Mouse (Mus musculus): ENCODE data around the gene Mpp4.

Mpp4 gene

GRCm38 (mm10) chr1:59168556-59168955, 5.4 kb upstream of the Mpp4 start:
- in situ Hi-C loops (cut with MboI; ENCODE audit: unreplicated experiment in 2 of 2): no loop called here

GRCm38 (mm10) chr1:59167654-59168425, 4.7 kb upstream of the Mpp4 start:
- in situ Hi-C loops (cut with MboI; ENCODE audit: unreplicated experiment in 2 of 2): no loop called here

DNA sequence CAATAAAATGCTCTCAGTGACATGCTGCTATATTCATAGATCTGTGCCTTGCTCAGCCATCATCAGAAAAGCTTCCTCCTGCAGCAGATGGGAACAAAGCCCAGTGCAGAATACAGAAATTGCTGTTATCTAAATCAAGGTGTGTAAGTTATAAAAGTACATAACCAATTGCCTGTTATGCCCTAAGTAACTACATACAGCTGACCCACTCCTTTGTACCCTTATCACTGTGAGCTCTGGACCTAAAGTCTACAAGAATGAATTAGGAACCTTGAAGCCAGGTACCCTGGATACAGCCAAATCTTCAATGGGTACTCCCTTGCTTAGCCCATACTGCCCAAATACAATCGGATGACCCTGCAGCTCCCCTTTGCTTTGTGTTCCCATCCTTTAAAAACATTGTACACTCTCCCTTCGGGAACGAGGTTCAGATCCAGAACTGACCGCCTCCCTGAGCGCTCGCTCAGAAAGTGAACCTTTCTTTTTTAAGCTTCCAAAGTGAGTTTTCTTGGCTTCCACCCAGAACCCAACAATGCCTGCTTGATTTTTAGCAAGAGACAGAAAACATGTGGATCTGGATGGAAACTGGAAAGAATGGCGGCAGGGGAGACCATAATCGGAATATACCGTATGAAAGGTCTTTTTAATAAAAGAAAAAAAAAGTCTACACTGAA, 3.2 kb upstream of the Mpp4 start:
- in situ Hi-C loops (cut with MboI; ENCODE audit: unreplicated experiment in 2 of 2): no loop called here

DNA sequence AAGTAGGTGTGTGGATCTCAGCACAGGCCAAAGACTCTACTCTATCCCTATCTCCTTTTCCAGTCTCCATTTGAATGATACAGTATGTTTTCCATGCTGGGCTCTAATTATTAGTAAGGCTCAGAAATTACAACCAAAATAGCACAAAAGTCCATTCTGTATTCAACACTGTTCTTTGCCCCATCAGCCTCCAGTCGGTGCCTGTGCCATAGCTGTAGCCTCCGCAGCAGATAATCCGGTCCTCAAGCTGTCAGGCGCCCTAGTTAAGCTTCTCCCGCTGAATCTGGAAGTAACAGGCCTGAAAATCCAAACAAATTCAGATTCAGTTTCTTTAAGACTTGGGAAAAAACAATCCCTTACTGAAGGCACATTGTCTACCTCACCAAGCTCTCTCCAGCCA, 729 bp upstream of the Mpp4 start:
- in situ Hi-C loops (cut with MboI; ENCODE audit: unreplicated experiment in 2 of 2): no loop called here

DNA sequence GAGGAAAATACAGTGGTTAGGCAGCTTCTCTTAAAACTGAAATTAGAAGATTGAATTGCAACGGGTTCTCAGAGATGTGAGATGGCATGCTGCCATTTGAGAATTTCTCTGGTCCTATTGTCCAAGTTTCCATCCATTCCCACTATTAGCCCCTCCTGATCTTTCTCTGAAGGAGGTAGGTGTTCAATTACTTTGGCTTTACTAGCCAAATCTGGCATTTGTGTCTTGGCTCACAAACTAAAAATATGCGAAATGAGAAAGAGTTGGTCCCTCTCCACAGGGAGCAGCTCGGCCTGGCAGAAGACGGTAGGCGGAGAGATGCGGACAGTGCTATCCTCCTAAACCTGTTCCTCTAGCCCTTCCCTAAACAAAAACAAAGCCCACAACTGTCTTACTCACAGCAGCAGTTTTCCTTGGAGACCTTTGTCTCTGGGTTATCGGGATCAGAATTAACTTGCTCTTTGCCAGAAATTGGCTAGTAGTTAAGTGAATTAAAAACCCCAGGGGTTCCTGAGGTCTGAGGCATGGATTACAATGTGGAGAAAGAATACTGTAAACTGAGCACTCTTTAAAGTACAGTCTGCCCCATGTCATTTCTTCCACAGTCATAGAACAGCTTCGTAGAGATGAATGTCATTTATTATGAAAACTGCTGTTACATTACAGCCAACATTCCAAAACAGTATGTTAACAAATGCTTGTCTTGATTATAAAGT, 722 bp downstream of the Mpp4 start:
- in situ Hi-C loops (cut with MboI; ENCODE audit: unreplicated experiment in 2 of 2): no loop called here

- in situ Hi-C loops (cut with MboI; ENCODE audit: unreplicated experiment in 2 of 2): no loop called here
Measured at GRCm38 (mm10) chr1:59161396-59161795, 1.8 kb downstream of the Mpp4 start.

GRCm38 (mm10) chr1:59160871-59161270, 2.3 kb downstream of the Mpp4 start:
- in situ Hi-C loops (cut with MboI; ENCODE audit: unreplicated experiment in 2 of 2): no loop called here

DNA sequence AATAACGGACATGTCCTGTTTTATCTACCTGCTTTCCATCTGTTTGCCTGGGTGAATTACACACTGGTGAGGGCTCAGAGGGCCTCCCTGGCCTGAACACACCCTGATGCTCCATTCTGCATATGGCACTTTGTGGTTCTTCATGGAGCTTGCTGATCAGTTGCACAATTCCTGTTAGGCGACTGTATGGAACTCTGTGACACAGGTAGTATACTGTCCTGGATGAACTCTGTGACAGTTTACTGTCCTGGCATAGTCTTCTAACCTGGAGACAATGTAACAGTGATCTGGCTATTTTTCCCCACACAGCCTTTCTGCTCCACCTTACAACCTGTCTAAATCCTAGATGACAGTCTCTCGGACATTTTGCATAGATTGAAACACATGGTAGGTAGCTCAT, 4.1 kb downstream of the Mpp4 start:
- in situ Hi-C loops (cut with MboI; ENCODE audit: unreplicated experiment in 2 of 2): no loop called here

- in situ Hi-C loops (cut with MboI; ENCODE audit: unreplicated experiment in 2 of 2): no loop called here
Measured at GRCm38 (mm10) chr1:59158498-59158897, 4.7 kb downstream of the Mpp4 start.

DNA sequence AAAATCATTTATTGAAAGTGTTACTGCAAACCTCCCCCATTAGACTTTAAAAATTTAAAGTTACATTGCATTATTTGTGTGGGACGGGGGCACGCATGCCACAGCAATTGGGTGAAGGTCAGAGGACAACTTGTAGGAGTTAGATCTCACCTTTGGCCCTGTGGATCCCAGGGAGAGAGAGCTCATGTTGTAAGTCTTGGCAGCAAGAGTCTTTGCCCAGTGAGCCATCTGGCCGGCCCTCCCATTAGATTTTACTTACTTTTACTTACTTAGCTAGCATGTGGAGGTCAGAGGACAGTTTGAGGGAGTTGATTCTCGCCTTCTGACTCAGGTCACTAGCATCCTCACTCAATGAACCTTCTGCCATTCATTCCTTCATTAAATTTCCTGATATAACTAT, 5.3 kb downstream of the Mpp4 start:
- in situ Hi-C loops (cut with MboI; ENCODE audit: unreplicated experiment in 2 of 2): no loop called here

GRCm38 (mm10) chr1:59152346-59152745, 10.8 kb downstream of the Mpp4 start:
- in situ Hi-C loops (cut with MboI; ENCODE audit: unreplicated experiment in 2 of 2): loop anchor here in 1 of 2 experiments (5.0 kb wide), 1 partner anchor 465 kb away; no protein-coding TSS in a partner anchor

GRCm38 (mm10) chr1:59150542-59150941, 12.6 kb downstream of the Mpp4 start:
- in situ Hi-C loops (cut with MboI; ENCODE audit: unreplicated experiment in 2 of 2): loop anchor here in 1 of 2 experiments (5.0 kb wide), 1 partner anchor 467 kb away; no protein-coding TSS in a partner anchor

DNA sequence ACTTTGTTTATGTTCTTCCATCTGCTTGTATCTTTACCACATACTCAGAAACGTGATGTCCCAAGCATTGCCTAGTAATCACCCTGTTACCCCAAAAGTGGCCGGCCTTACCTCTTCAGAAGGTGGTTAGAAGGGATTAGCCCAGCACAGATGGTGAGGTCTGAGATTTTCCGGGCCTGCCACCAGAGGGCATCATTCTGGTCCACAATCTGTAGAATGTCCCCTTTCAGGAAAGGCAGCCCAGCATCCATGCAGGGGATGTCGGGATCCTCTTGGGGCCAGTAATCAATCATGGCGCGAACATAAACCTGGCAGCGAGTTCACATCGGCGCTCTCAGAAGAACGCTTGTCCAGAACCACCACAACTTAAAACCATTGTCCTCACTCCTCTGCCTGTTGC, 18.6 kb downstream of the Mpp4 start:
- in situ Hi-C loops (cut with MboI; ENCODE audit: unreplicated experiment in 2 of 2): loop anchor here (5.0 to 10.0 kb wide), 5 partner anchors 90 to 382 kb away; partner anchors contain the start of gene Als2 (in 1 of the 2)

DNA sequence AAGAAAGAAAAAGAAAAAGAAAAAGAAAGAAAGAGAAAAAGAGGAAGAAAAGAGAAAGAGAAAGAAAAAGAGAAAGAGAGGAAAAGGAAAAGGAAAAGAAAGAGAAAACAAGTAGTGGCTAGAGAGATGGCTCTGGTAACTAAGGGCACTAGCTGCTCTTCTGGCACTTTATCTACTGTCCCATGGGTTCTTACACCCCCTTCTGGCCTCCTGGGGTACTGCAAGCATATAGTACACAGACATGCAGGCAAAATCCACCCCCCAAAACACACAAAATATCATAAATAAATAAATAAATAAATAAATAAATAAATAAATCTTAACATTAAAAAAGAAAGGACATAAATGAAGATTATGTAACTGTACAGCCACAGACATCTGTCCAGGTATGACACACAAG, 20.4 kb downstream of the Mpp4 start:
- in situ Hi-C loops (cut with MboI; ENCODE audit: unreplicated experiment in 2 of 2): loop anchor here (5.0 to 10.0 kb wide), 5 partner anchors 92 to 381 kb away; partner anchors contain the start of gene Als2 (in 1 of the 2)

GRCm38 (mm10) chr1:59134419-59134818, 28.8 kb downstream of the Mpp4 start:
- in situ Hi-C loops (cut with MboI; ENCODE audit: unreplicated experiment in 2 of 2): no loop called here

DNA sequence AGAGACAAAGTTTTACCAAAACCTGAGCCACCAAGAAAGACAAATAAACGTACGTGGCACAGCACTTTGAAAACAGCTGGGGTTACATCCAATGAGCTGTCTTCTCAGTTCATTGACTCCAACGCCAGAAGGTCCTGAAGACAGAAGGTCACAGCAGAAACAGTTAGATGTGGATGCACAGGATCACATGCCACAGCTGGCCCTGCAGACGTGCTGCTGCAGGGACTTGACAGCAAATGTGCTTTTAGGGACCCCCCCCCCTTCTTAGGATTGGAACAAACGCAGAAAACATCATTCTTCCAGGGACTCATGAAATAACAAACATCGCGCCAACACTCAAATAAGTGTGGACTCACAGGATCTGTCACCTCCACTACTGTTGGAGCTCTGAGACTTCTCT, 34.3 kb downstream of the Mpp4 start:
- in situ Hi-C loops (cut with MboI; ENCODE audit: unreplicated experiment in 2 of 2): no loop called here

GRCm38 (mm10) chr1:59125558-59125957, 37.6 kb downstream of the Mpp4 start:
- in situ Hi-C loops (cut with MboI; ENCODE audit: unreplicated experiment in 2 of 2): no loop called here

GRCm38 (mm10) chr1:59119720-59120457, 43.3 kb downstream of the Mpp4 start, which contains the start of gene Tmem237:
Gene Tmem237, minus strand, starts transcription at chr1:59120408.
- in situ Hi-C loops (cut with MboI; ENCODE audit: unreplicated experiment in 2 of 2): no loop called here

DNA sequence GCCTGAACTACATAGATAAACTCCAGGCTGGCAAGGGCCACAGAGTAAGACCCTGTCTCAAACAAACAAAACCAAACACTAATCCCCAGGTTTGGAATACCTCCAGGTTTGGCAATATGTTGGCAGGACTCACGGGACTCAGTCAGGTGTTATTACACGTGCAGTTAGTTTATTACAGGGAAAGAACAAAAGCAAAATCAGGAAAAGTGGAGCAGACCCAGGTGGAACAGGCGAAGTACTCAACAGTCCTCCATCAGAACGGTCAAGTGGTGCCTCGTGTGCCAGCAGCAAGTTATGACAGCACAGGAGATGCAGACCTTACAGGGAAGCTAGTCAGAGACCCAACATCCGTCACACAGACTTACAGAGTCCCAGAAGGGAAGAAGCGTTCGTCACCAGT, 52.7 kb downstream of the Mpp4 start:
- in situ Hi-C loops (cut with MboI; ENCODE audit: unreplicated experiment in 2 of 2): no loop called here

DNA sequence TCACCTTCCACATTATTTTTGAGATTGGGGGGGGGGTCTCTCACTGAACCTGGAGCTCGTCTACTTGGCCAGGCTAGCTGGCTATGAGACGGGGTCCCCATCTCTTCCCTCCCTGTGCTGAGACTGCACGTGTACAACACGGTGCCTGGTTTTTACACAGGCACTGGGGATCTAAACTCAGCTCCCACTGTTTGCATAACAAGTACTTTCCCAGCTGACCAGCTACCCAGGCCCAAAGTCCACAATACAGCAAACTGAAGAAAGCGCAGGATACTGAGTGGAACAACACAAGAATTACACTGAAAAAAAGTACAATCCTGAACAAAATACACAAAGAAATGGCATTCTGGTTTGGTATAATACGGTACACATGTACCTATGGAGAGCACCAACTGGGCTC, 61.1 kb downstream of the Mpp4 start:
- in situ Hi-C loops (cut with MboI; ENCODE audit: unreplicated experiment in 2 of 2): no loop called here
